Mouse (Mus musculus) midbrain, embryonic 10.5 days (tissue): ENCODE measurements around the gene Txnrd3. TPM values are rescaled to one million over a fixed set of nuclear protein-coding genes. Genes with fewer than 3 reads are reported as not detected.
A peak's percentile ranks its signal among the peaks of the same experiment; 100 is the strongest.

Source experiments
- DNase-seq: peaks from one replicate; pipeline ENCODE4 v3.0.0-alpha.2; 2017; ENCODE audit warnings: low spot score
- H3K27ac ChIP-seq: fragments of 300-500 bp; sonication (generic); replicated peaks from 2 replicates; pipeline ENCODE4 v1.5.1; 2016; ENCODE audit warnings: mild to moderate bottlenecking
- H3K27me3 ChIP-seq: fragments of 300-500 bp; sonication (generic); 2 replicates; pipeline ENCODE4 v1.6.1; 2016; ENCODE audit warnings: low read depth, mild to moderate bottlenecking; ENCODE audit not compliant: poor library complexity, severe bottlenecking
- H3K36me3 ChIP-seq: fragments of 300-500 bp; sonication (generic); 2 replicates; pipeline ENCODE4 v1.6.1; 2016; ENCODE audit warnings: mild to moderate bottlenecking, moderate library complexity
- H3K4me1 ChIP-seq: fragments of 300-500 bp; sonication (generic); 2 replicates; pipeline ENCODE4 v1.6.1; 2016
- H3K4me3 ChIP-seq: fragments of 300-500 bp; sonication (generic); 2 replicates; pipeline ENCODE4 v1.5.1; 2016; ENCODE audit warnings: mild to moderate bottlenecking, moderate library complexity
- H3K9me3 ChIP-seq: fragments of 300-500 bp; sonication (generic); replicated peaks from 2 replicates; pipeline ENCODE4 v1.6.1; 2016; ENCODE audit warnings: mild to moderate bottlenecking
- whole genome bisulfite sequencing: fragments of 180-500 bp; shearing (Covaris S2); methylation state at CpG from one replicate; pipeline ENCODE4 v1.1.7; 2016; 5-methylcytosine and 5-hydroxymethylcytosine counted together
- polyA plus RNA-seq: library from polyadenylated mRNA; unstranded; fragments of >200 nt; fragmentation: Nextera tagmentation; extraction: Ambion mirVana; gene quantifications from 2 replicates; pipeline ENCODE4 v1.2.1, GENCODE M21; 2016

Txnrd3 gene
- polyA plus RNA-seq, 1 experiment from 2014 or later = 10.1 TPM

DNA sequence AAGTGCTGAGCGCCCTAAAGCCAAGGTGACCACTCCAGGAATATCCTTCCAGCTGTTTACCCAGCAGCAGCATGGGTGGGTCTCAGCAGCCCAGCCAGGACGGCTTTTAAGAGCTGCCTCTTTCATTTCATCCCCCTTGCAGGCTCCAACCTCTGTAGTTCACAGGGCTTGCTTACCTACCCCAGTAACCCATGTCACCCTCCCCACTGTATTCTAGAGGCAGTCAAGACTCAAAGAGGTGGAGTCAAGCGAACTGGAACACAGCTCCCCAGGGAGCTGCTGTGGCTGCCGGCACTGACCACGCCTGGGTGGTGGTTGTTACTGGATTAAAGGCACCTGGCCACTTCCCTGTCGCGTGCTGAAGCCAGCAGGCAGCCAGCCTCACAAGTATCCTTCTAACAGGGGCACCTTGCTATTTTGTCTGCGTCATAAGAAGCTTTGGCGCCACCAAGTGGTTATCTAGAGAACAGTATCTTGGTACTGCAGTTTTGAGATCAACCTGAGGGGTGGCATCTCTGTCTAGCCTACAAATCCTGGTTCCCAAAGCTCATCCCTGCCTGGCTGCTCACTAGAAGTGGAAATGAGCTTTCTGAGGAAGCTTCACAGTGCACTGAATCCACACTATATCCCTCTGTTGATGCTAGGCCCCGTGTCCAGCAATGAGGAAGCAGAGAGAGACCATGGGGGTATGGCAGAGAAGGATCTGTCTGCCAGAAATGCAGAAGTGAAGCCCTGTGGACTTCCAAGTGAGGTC, 11.8 kb upstream of the Txnrd3 start:
- 11% methylated on average over 10 of the region's 10 CpGs for WGBS
- H3K27ac ChIP-seq = no peak overlapping the region; the same call in 1 of the 2 replicates

DNA sequence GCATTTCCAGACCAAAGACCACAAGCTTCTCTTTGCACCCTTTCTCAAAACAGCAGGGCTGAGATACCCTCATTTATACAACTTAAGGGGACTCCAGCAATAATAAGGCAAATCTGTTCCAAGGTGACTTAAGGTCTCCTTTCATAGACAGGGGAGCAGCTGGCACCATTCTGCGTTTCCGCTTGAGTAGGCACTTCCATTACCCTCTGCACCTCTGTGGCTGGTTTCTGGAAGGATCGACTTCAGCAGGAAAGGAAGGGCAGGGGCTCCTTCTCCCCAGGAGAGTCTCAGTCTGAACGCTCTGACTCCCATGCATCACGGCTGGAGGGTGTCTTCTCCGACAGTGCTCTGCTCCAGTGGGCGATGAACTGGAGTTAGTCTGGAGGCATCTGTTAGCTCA, 10.7 kb upstream of the Txnrd3 start:
- DNase-seq = no peak
- Histone ChIP-seq H3K9me3 (no peaks in the 10 kb centered on the region), H3K27ac (no peak overlapping the region), H3K27me3 (peaks cover 14% of the 10 kb centered on the region), H3K36me3 (no peaks in the 10 kb centered on the region), H3K4me3 (no peak overlapping the region), H3K4me1 (peaks cover 13% of the 10 kb centered on the region)
- 78% methylated on average over 7 of the region's 7 CpGs for WGBS

More for the DNA sequence above, 11.8 kb upstream of the Txnrd3 start:
- H3K4me3 ChIP-seq = no peak overlapping the region
- no peaks in the 10 kb centered on the region for H3K9me3 ChIP-seq
- H3K4me1 ChIP-seq = peaks cover 13% of the 10 kb centered on the region
- H3K27me3 ChIP-seq = peaks cover 14% of the 10 kb centered on the region
- no peaks in the 10 kb centered on the region for H3K36me3 ChIP-seq
- DNase-seq = peak; percentile 68

DNA sequence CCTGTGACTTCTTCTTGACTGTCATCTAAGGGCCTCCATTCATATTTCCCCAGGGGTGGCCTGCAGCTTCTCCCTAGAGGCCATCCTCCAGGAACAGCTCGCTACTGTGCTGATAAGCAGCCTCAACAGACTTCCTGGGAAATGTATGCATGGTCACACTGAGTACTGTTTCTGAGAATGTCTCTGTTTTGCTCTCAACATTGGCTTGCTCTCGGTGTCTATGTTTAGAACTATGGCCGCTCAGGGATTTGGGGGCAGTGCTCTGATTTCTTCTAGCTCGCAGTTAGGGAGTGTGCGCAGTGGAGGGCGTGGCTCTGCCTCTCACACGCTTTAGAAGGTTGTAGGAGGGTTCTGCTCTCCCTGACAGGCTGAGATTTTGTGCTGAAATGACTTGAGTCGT, 9.4 kb upstream of the Txnrd3 start:
- H3K9me3 ChIP-seq = no peaks in the 10 kb centered on the region
- H3K27me3 ChIP-seq = peaks cover 14% of the 10 kb centered on the region
- DNase-seq = no peak
- 53% methylated on average over 8 of the region's 8 CpGs for WGBS
- H3K36me3 ChIP-seq = no peaks in the 10 kb centered on the region
- H3K4me1 ChIP-seq = peaks cover 13% of the 10 kb centered on the region
- H3K27ac ChIP-seq = no peak overlapping the region
- no peak overlapping the region for H3K4me3 ChIP-seq

- Histone ChIP-seq H3K4me1 (peaks cover 5% of the 10 kb centered on the region; the same call in 1 of the 2 replicates), H3K9me3 (no peaks in the 10 kb centered on the region), H3K27ac (no peak overlapping the region), H3K36me3 (no peaks in the 10 kb centered on the region), H3K4me3 (no peak overlapping the region), H3K27me3 (no peaks in the 10 kb centered on the region)
- no peak for DNase-seq
- WGBS = 83% methylated on average over 4 of the region's 4 CpGs
Observed at GRCm38 (mm10) chr6:89637977-89638376, 5.8 kb upstream of the Txnrd3 start.

DNA sequence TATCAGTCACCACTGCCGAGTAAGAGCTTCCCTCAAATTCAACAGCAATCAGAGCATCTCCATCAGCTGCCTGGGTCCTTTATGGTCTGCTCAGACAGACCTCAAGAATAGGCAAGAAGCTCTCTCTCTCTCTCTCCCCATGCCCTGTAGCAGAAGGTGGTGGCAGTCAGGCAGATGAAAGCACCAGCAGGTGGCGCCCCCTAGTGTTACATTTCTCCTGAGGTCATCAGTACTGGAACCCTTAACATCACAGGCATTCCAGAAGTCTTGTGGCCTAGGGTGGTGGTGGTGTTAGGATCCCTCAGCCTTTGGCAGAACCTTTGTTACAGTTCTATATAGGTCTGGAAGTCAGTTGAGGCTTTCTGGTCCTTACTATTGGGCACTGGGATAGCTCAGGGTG, 4.8 kb upstream of the Txnrd3 start:
- DNase-seq = peak; percentile 44
- 39% methylated on average over 2 of the region's 2 CpGs for WGBS
- H3K27ac ChIP-seq = no peak overlapping the region
- H3K9me3 ChIP-seq = no peaks in the 10 kb centered on the region
- no peaks in the 10 kb centered on the region for H3K27me3 ChIP-seq
- no peak overlapping the region for H3K4me3 ChIP-seq
- no peaks in the 10 kb centered on the region for H3K36me3 ChIP-seq
- H3K4me1 ChIP-seq = peaks cover 16% of the 10 kb centered on the region

- Histone ChIP-seq H3K4me3 (peak overlapping the region; percentile 76), H3K9me3 (no peaks in the 10 kb centered on the region), H3K4me1 (peaks cover 22% of the 10 kb centered on the region), H3K27me3 (no peaks in the 10 kb centered on the region), H3K27ac (peak overlapping the region; percentile 92), H3K36me3 (no peaks in the 10 kb centered on the region)
- under 1% methylated on average over 41 of the region's 41 CpGs for WGBS
- DNase-seq = peak; percentile 93
Observed at GRCm38 (mm10) chr6:89644271-89645075, 685 bp downstream of the Txnrd3 start.

DNA sequence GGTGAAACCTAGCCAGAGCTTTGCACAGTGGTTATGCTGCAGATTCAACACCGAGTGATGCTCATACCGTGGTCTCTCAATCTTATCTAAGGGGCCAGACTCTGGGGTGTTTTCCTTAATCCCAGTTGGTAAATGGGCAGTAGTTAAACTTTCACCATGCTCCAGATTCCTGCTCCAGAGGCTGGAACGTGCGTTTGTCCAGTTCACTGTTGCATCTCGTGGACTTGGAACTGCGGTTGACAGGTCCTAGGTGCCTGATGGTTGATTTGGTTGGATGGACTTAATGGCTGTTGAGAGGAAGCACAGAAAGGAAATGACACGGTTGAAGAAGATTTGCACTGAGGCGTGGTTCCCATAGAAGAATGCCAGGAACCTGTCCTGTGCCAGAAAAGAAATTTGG, 6.1 kb downstream of the Txnrd3 start:
- H3K27me3 ChIP-seq = no peaks in the 10 kb centered on the region
- 91% methylated on average over 8 of the region's 8 CpGs for WGBS
- H3K27ac ChIP-seq = no peak overlapping the region
- peaks cover 7% of the 10 kb centered on the region; the same call in 1 of the 2 replicates for H3K4me1 ChIP-seq
- no peaks in the 10 kb centered on the region for H3K36me3 ChIP-seq
- DNase-seq = no peak
- no peaks in the 10 kb centered on the region for H3K9me3 ChIP-seq
- no peak overlapping the region for H3K4me3 ChIP-seq

DNA sequence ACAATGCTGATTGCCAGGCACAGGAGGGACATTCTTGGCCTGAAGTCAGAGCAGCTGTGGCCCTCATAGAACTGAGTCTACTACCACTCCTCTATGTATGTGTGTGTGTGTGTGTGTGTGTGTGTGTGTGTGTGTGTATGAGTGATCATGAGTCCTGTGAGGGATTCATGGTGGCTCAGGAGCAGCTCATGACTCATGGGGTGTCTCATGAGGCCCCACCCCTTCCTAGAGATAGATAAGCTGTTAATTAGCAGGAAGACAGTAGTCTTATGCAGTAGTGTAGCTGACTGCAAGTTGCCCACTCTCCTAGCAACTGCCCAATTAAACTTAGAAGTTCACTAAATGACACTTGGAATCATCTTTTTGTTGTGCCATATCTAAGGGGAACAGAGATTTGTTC, 8.0 kb downstream of the Txnrd3 start:
- H3K4me1 ChIP-seq = no peaks in the 10 kb centered on the region
- no peak for DNase-seq
- no peaks in the 10 kb centered on the region for H3K27me3 ChIP-seq
- no peak overlapping the region for H3K27ac ChIP-seq
- H3K36me3 ChIP-seq = no peaks in the 10 kb centered on the region
- no peak overlapping the region for H3K4me3 ChIP-seq
- no peaks in the 10 kb centered on the region for H3K9me3 ChIP-seq

- WGBS = 93% methylated on average over 3 of the region's 3 CpGs
- H3K27me3 ChIP-seq = no peaks in the 10 kb centered on the region
- no peaks in the 10 kb centered on the region for H3K4me1 ChIP-seq
- DNase-seq = no peak
- no peaks in the 10 kb centered on the region for H3K36me3 ChIP-seq
- H3K9me3 ChIP-seq = no peaks in the 10 kb centered on the region
- H3K4me3 ChIP-seq = no peak overlapping the region
- H3K27ac ChIP-seq = no peak overlapping the region
Observed at GRCm38 (mm10) chr6:89655011-89655410, 11.2 kb downstream of the Txnrd3 start.

- no peak for DNase-seq
- Histone ChIP-seq H3K36me3 (peaks cover 4% of the 10 kb centered on the region), H3K27me3 (no peaks in the 10 kb centered on the region), H3K4me3 (no peak overlapping the region), H3K9me3 (no peaks in the 10 kb centered on the region), H3K4me1 (no peaks in the 10 kb centered on the region), H3K27ac (no peak overlapping the region)
- WGBS = 89% methylated on average over 3 of the region's 3 CpGs
Observed at GRCm38 (mm10) chr6:89658342-89658741, 14.6 kb downstream of the Txnrd3 start.

DNA sequence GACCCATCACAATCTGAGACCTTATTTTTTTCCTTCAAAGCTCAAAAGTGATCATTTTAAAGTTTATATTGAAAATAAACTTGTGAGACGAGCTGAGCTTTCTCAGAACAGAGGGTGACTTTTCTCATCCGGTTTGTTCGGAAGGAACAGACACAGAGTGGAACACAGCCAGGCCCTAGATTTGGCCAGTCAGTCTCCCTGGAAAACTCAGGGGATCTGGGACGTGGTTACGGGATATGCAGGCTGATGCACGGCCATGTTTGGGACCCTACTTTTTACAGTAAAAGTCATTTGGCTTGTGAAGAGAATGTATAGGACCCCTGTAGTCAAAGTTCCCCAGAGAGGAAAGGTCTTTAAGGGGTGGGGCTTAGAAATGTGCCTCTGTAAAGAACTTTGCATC, 15.1 kb downstream of the Txnrd3 start:
- no peak for DNase-seq
- no peak overlapping the region for H3K27ac ChIP-seq
- 88% methylated on average over 6 of the region's 6 CpGs for WGBS
- no peaks in the 10 kb centered on the region for H3K4me1 ChIP-seq
- H3K36me3 ChIP-seq = peaks cover 10% of the 10 kb centered on the region
- no peak overlapping the region for H3K4me3 ChIP-seq
- H3K27me3 ChIP-seq = no peaks in the 10 kb centered on the region
- no peaks in the 10 kb centered on the region for H3K9me3 ChIP-seq

DNA sequence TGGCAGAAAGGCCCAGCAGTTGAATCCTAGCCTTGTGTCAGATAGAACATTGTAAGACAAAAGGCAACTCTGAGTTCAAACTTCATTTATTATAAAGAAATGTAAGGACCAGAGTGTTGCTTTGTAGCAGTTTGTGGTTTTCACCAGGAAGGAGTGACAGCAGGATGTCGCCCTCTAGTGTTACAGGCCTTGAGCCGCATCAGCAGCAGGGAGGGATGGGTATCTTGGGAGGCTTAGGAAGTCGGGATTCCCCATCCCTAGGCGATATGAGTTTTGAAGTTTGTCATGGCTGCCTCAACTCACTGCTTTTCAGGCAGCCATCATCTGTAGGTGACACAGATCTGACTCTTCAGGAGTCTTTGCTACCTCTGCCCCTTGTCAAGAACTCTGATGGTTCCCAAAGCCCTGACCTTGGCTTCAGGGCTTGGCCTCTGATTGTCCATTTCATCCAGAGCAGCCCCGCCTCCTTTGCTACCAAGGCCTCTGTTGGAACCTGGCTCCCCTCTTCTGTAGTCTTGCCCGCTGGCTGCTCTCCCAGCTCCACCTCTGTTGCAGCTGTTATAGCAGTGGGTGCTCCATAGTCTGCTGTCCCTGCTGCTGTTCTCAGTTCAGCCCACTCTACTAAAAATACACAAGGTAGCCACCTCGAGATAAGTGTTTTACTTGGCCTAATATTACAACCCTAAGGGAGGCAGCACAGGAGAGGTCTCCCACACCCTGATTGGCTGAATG, 16.1 kb downstream of the Txnrd3 start:
- Histone ChIP-seq H3K27me3 (no peaks in the 10 kb centered on the region), H3K4me3 (no peak overlapping the region), H3K27ac (no peak overlapping the region), H3K36me3 (peaks cover 18% of the 10 kb centered on the region), H3K4me1 (0 out of 2 replicates have a peak, but pooled peaks cover 1% of the 10 kb centered on the region), H3K9me3 (no peaks in the 10 kb centered on the region)
- DNase-seq = peak; percentile 39
- WGBS = 38% methylated on average over 7 of the region's 7 CpGs
